Comparison of ENCODE assay signal across 8 mouse cellular contexts in the genomic region with DNA sequence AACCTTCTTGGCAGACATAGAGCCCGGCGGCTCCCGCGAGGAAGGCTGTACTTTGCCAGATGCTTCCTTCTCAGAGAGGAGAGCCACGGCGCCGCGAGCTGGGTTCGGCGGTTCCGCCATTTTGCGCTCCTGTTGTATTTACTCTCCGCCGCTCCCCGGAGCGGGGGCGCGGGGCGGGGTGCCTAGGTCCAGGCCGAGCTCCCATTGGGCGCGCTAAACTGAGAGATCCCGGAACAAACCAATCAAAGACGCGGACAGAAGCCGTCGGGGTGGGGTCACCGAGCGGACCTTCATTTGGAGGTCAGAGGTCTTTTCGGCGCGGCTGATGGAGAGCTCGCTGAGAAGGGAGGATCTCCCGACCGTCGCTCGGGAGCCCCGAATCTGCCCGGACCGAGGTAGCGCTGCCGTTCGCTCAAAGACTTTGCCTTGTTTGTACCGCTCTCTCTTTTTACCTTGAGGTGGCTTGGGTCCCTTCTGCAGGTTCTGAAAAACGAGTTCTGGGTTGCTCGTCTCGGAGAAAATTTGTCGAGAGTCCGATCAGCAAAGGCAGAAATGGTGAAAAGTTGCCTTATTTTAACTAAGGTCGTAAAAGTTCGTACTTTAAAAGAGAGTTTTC. TPM values are rescaled to one million over a fixed set of nuclear protein-coding genes. Genes with fewer than 3 reads are reported as not detected.
DNase-seq lines count a peak whose midpoint lies in the region; ATAC-seq and TF ChIP-seq lines count a peak whose summit lies in the region.

No protein-coding gene starts in this region.

- TF ChIP-seq POLR2A in MEL (IDR thresholded peaks at IDR 0.05; ENCODE audit: control insufficient read depth in 1 of 2, insufficient read depth in 1 of 2, low read depth in 1 of 2, low read length in 2 of 2, poor library complexity in 1 of 2), result peak; percentile 89 to 95
- TF ChIP-seq POLR2A in cerebellum, adult 2 months (IDR thresholded peaks at IDR 0.05; ENCODE audit: borderline replicate concordance, insufficient read depth, low read length), result peak; percentile 88; the same call in 1 of the 2 replicates

- H3K27me3 ChIP-seq in MEL (ENCODE audit: control insufficient read depth in 1 of 2, insufficient read depth in 2 of 2, low read length in 2 of 2), result no peaks in the 10 kb centered on the region
- H3K27me3 ChIP-seq in cerebellum, adult 2 months (ENCODE audit: control insufficient read depth, insufficient read depth, low read length), result no peaks in the 10 kb centered on the region
- no peaks in the 10 kb centered on the region for H3K27me3 ChIP-seq in forebrain, postnatal 0 days (ENCODE audit: insufficient read depth, low read length)
- no peaks in the 10 kb centered on the region for H3K27me3 ChIP-seq in lung, embryonic 15.5 days

- peak; percentile 96 for DNase-seq in MEL (ENCODE audit: low read depth, low spot score)
- peak; percentile 97 to 98 for DNase-seq in cerebellum, adult 2 months
- peak; percentile 94 for DNase-seq in forebrain, postnatal 0 days
- DNase-seq in heart, postnatal 4 days, result peak; percentile 96
- DNase-seq in layer of hippocampus, adult 8-10 months (ENCODE audit: low spot score in 2 of 2), result peak; percentile 96 to 97
- DNase-seq in ovary, adult 18-20 months (ENCODE audit: low spot score), result peak; percentile 95
- DNase-seq in thymus, postnatal 0 days (ENCODE audit: low spot score), result peak; percentile 96

- H3K4me1 ChIP-seq in MEL (ENCODE audit: control insufficient read depth in 1 of 2, insufficient read depth in 2 of 2, low read length in 2 of 2), result peaks cover 10 to 20% of the 10 kb centered on the region in 2 experiments
- H3K4me1 ChIP-seq in cerebellum, adult 2 months (ENCODE audit: control insufficient read depth, insufficient read depth, low read length), result peaks cover 6% of the 10 kb centered on the region
- H3K4me1 ChIP-seq in forebrain, postnatal 0 days (ENCODE audit: insufficient read depth), result 0 out of 2 replicates have a peak, but pooled peaks cover 8% of the 10 kb centered on the region
- peaks cover 15% of the 10 kb centered on the region; the same call in 1 of the 2 replicates for H3K4me1 ChIP-seq in lung, embryonic 15.5 days

- peak overlapping the region; percentile 62 for H3K4me2 ChIP-seq in forebrain, postnatal 0 days (ENCODE audit: low read depth)
- peak overlapping the region; percentile 56 for H3K4me2 ChIP-seq in lung, embryonic 15.5 days

- peaks cover 0 to 25% of the 10 kb centered on the region in 2 experiments; a peak in 2 of 4 replicates for H3K36me3 ChIP-seq in MEL (ENCODE audit: control insufficient read depth in 1 of 2, insufficient read depth in 2 of 2, low read length in 2 of 2)
- no peaks in the 10 kb centered on the region for H3K36me3 ChIP-seq in forebrain, postnatal 0 days (ENCODE audit: insufficient read depth)
- peaks cover 3% of the 10 kb centered on the region; the same call in 1 of the 2 replicates for H3K36me3 ChIP-seq in lung, embryonic 15.5 days

- ATAC-seq in forebrain, postnatal 0 days, result peak; percentile 99
- peak; percentile 99 for ATAC-seq in lung, embryonic 15.5 days (ENCODE audit: borderline replicate concordance, extremely low read depth, low FRiP score, low TSS enrichment)

- WGBS in cerebellum, adult 2 months, result 0% methylated on average over 51 of the region's 51 CpGs
- WGBS in forebrain, postnatal 0 days, result 1% methylated on average over 51 of the region's 51 CpGs
- under 1% methylated on average over 51 of the region's 51 CpGs for WGBS in lung, embryonic 15.5 days

- TF ChIP-seq CTCF in MEL (IDR thresholded peaks at IDR 0.05 in 2 of 3, conservative IDR thresholded peaks at IDR 0.05 in 1 of 3; ENCODE audit: control insufficient read depth in 1 of 3, insufficient read depth in 1 of 3, low read depth in 2 of 3, low read length in 3 of 3, poor library complexity in 1 of 3, severe bottlenecking in 1 of 3), result no peak
- TF ChIP-seq CTCF in cerebellum, adult 2 months (IDR thresholded peaks at IDR 0.05; ENCODE audit: borderline replicate concordance, insufficient read depth, low read depth, low read length), result no peak
- no peak for TF ChIP-seq CTCF in forebrain, postnatal 0 days (IDR thresholded peaks at IDR 0.05; ENCODE audit: low read depth)

- no peak for TF ChIP-seq EP300 in MEL (IDR thresholded peaks at IDR 0.05; ENCODE audit: low read depth in 1 of 2, low read length in 2 of 2)

- H3K79me2 ChIP-seq in MEL (ENCODE audit: control insufficient read depth, insufficient read depth, low read length, poor library complexity), result peaks cover 61% of the 10 kb centered on the region

- peak overlapping the region; percentile 65 to 99 for H3K4me3 ChIP-seq in MEL (ENCODE audit: control insufficient read depth in 1 of 2, insufficient read depth in 1 of 2, low read depth in 2 of 2, low read length in 2 of 2)
- peak overlapping the region; percentile 98 for H3K4me3 ChIP-seq in cerebellum, adult 2 months (replicated peaks; ENCODE audit: insufficient read depth, low read depth, low read length)
- peak overlapping the region; percentile 99 for H3K4me3 ChIP-seq in forebrain, postnatal 0 days (ENCODE audit: low read depth, low read length)
- H3K4me3 ChIP-seq in lung, embryonic 15.5 days, result peak overlapping the region; percentile 98

- H3K9me3 ChIP-seq in MEL (replicated peaks; ENCODE audit: insufficient read depth, low read length), result no peaks in the 10 kb centered on the region
- H3K9me3 ChIP-seq in forebrain, postnatal 0 days (ENCODE audit: low read length), result no peaks in the 10 kb centered on the region
- H3K9me3 ChIP-seq in lung, embryonic 15.5 days, result no peaks in the 10 kb centered on the region

- peak overlapping the region; percentile 89 for H3K27ac ChIP-seq in MEL (ENCODE audit: control insufficient read depth, low read depth, low read length)
- H3K27ac ChIP-seq in cerebellum, adult 2 months (ENCODE audit: insufficient read depth, low read length), result peak overlapping the region; percentile 89
- H3K27ac ChIP-seq in forebrain, postnatal 0 days (ENCODE audit: low read depth, low read length), result peak overlapping the region; percentile 98
- peak overlapping the region; percentile 99 for H3K27ac ChIP-seq in lung, embryonic 15.5 days

- no peak for TF ChIP-seq RAD21 in MEL (IDR thresholded peaks at IDR 0.05; ENCODE audit: low read depth, low read length)

- peak overlapping the region; percentile 96 for H3K9ac ChIP-seq in MEL (ENCODE audit: control insufficient read depth, low read depth, low read length, poor library complexity, severe bottlenecking)
- peak overlapping the region; percentile 92 for H3K9ac ChIP-seq in forebrain, postnatal 0 days
- peak overlapping the region; percentile 94 for H3K9ac ChIP-seq in lung, embryonic 15.5 days

TF ChIP-seq in MEL, 35 proteins besides CTCF, POLR2A, EP300 and RAD21:
- peak; percentile 58; the same call in 1 of the 2 replicates for TF ChIP-seq TCF12 (IDR thresholded peaks at IDR 0.05; ENCODE audit: low read depth, low read length)
- TF ChIP-seq USF2 (IDR thresholded peaks at IDR 0.05; ENCODE audit: borderline replicate concordance in 1 of 2, insufficient read depth in 1 of 2, low read depth in 1 of 2, low read length in 2 of 2), result no peak
- TF ChIP-seq HCFC1 (IDR thresholded peaks at IDR 0.05; ENCODE audit: low read depth, low read length), result peak; percentile 68
- TF ChIP-seq CHD2 (IDR thresholded peaks at IDR 0.05; ENCODE audit: low read length), result peak; percentile 55
- TF ChIP-seq SMC3 (IDR thresholded peaks at IDR 0.05; ENCODE audit: low read depth, low read length), result no peak
- TF ChIP-seq SIN3A (IDR thresholded peaks at IDR 0.05; ENCODE audit: low read length), result peak; percentile 72
- TF ChIP-seq TBP (IDR thresholded peaks at IDR 0.05; ENCODE audit: low read depth, low read length), result peak; percentile 86
- peak; percentile 85; the same call in 1 of the 2 replicates for TF ChIP-seq ZMIZ1 (IDR thresholded peaks at IDR 0.05; ENCODE audit: low read depth, low read length)
- TF ChIP-seq MAZ (IDR thresholded peaks at IDR 0.05; ENCODE audit: low read depth, low read length), result peak; percentile 86; the same call in 1 of the 2 replicates
- TF ChIP-seq JUND (IDR thresholded peaks at IDR 0.05; ENCODE audit: low read depth, low read length), result no peak
- no peak for TF ChIP-seq ZKSCAN1 (IDR thresholded peaks at IDR 0.05; ENCODE audit: low read depth, low read length)
- TF ChIP-seq POLR2AphosphoS2 (IDR thresholded peaks at IDR 0.05; ENCODE audit: low read length), result peak; percentile 91
- TF ChIP-seq ELF1 (IDR thresholded peaks at IDR 0.05; ENCODE audit: low read depth, low read length), result peak; percentile 33; the same call in 1 of the 2 replicates
- TF ChIP-seq ETS1 (IDR thresholded peaks at IDR 0.05; ENCODE audit: low read depth, low read length), result 0 out of 2 replicates have a peak, but pooled peaks have one; percentile 41
- TF ChIP-seq NRF1 (IDR thresholded peaks at IDR 0.05; ENCODE audit: insufficient read depth, low read depth, low read length, poor library complexity, severe bottlenecking), result 0 out of 2 replicates have a peak, but pooled peaks have one; percentile 5
- TF ChIP-seq MXI1 (IDR thresholded peaks at IDR 0.05; ENCODE audit: low read depth, low read length), result peak; percentile 58
- 0 out of 2 replicates have a peak, but pooled peaks have one; percentile 12 for TF ChIP-seq MYC (IDR thresholded peaks at IDR 0.05; ENCODE audit: low read depth, low read length)
- peak; percentile 96; the same call in 1 of the 2 replicates for TF ChIP-seq CHD1 (IDR thresholded peaks at IDR 0.05; ENCODE audit: low read depth, low read length)
- TF ChIP-seq NELFE (IDR thresholded peaks at IDR 0.05; ENCODE audit: low read depth, low read length), result peak; percentile 89

RNA-seq across cellular contexts. Expression of gene Rsbn1l, which starts 4.4 kb away (rescaled TPM):
- total RNA-seq in MEL (2012; rRNA removed), result 5.0 and 5.7 TPM in 2 replicates
- 10 to 100 TPM; 17.4 to 78.2 TPM for polyA plus RNA-seq in MEL (2012; ENCODE audit: insufficient read depth in 1 of 2, insufficient read length in 2 of 2, low read depth in 1 of 2, low replicate concordance in 2 of 2, missing spikeins in 1 of 2)
- polyA plus RNA-seq in cerebellum, adult 2 months (2012; rRNA removed), result 12.9 and 14.4 TPM in 2 replicates
- total RNA-seq in forebrain, postnatal 0 days (2014; rRNA removed), result 5.3 and 5.4 TPM in 2 replicates
- polyA plus RNA-seq in forebrain, postnatal 0 days (2015; fragmentation: Nextera tagmentation; extraction: Ambion mirVana), result 3.0 and 3.1 TPM in 2 replicates
- total RNA-seq in heart, postnatal 4 days (2021), result 10 to 100 TPM; 21.0 to 21.1 TPM
- 10 to 100 TPM; 19.5 to 22.1 (median 20.8) TPM for total RNA-seq in layer of hippocampus, adult 8-10 months (2022)
- polyA plus RNA-seq in lung, embryonic 15.5 days (2015; fragmentation: Nextera tagmentation; extraction: Ambion mirVana), result 4.5 and 4.9 TPM in 2 replicates
- 21.6 and 28.7 TPM in 2 replicates for polyA plus RNA-seq in thymus, postnatal 0 days (2015; fragmentation: Nextera tagmentation; extraction: Ambion mirVana)

Comparison
In these comparisons a context has a peak if more than half of its experiments do, and no peak if none do; other contexts are left out.
1. Peak in every context shown above with its lines: DNase-seq, ATAC-seq, H3K4me3 ChIP-seq and H3K27ac ChIP-seq.